Mouse (Mus musculus): ENCODE results near the gene Plod2.

DNA sequence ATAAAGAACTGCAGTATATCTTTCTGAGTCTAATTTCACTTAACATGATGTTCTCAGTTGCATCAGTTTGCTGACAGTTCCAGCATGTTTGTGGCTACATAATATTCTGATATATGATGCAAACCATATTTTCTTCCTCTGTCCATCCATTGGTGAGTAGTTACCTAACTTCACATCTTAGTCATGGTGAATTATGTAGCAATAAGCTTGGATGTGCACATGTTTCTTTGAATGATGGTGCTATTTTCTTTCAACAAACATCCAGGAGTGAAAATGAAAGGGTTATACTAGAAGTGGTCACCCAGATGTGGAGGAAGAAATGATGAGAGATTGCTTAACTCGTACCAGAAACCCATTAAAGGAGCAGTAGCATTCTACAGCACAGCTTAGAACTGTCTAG is 37.1 kb upstream of the Plod2 start:
- no peak for TF ChIP-seq CTCF (conservative IDR thresholded peaks at IDR 0.05 in 1 of 2, IDR thresholded peaks at IDR 0.05 in 1 of 2; ENCODE audit: low read depth in 2 of 2, low read length in 2 of 2)
- no peak for TF ChIP-seq NELFE (IDR thresholded peaks at IDR 0.05; ENCODE audit: low read depth, low read length)

Data from CH12.LX (cell line).